8 mouse cellular contexts compared by ENCODE assay signal in the genomic region with DNA sequence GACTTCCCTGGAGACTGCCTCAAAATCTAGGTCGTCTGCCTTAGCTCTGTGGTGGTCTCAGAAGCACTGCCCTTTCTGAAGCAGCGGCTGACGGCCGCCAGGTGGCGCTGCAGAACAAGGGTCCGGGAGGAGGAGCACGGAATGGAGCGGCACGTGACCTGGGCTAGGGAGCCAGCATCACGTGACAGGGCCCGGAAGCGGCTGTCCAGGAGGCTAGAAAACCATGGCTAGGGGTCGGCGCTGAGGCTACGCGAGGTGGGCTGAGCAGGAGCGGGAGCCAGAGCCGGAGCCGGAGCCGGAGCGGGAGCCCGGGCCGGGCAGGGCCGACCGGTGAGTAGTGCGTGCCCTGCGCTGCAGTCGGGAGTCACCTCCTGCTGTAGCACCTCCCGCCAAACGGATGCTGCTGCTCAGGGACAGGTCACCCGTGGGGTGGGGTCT. TPM values are rescaled to one million over a fixed set of nuclear protein-coding genes. Genes with fewer than 3 reads are reported as not detected.
DNase-seq lines count a peak whose midpoint lies in the region; ATAC-seq lines count a peak whose summit lies in the region.

Slc36a1 (plus strand) TSS at position 192 of the 438 bp plus-strand sequence.

- ATAC-seq in common myeloid progenitor, adult 5-6 weeks (replicated peaks; ENCODE audit: low read depth, poor library complexity, severe bottlenecking), result peak; percentile 85
- peak; percentile 79 for ATAC-seq in megakaryocyte progenitor cell, adult 5-6 weeks (replicated peaks; ENCODE audit: poor library complexity)

- DNase-seq in ZHBTc4 (ENCODE audit: low read depth, low spot score), result peak; percentile 97
- DNase-seq in gastrocnemius, adult 8-10 months (ENCODE audit: low spot score in 2 of 2), result peak; percentile 86 to 91
- peak; percentile 97 for DNase-seq in induced T-regulatory cell, adult 2 months (ENCODE audit: low read depth)
- peak; percentile 79 to 96 for DNase-seq in left cerebral cortex, adult 9 months (ENCODE audit: low spot score in 2 of 2)
- DNase-seq in right cerebral cortex, postnatal 14 days, result peak; percentile 99
- DNase-seq in urinary bladder, postnatal 36 days (ENCODE audit: low spot score in 2 of 2), result peak; percentile 88 to 95

RNA-seq across cellular contexts. Expression of gene Slc36a1, which starts in this region (rescaled TPM):
- total RNA-seq in common myeloid progenitor, adult 5-6 weeks (2017), result 5.6 and 6.1 TPM in 2 replicates
- 1 to 10 TPM; 5.4 to 9.4 (median 5.9) TPM for total RNA-seq in gastrocnemius, adult 8-10 months (2022)
- total RNA-seq in megakaryocyte progenitor cell, adult 5-6 weeks (2015), result 24.6 and 25.4 TPM in 2 replicates
- 10.7 and 12.4 TPM in 2 replicates for total RNA-seq in megakaryocyte progenitor cell, adult 5-6 weeks (2017)

Comparison
In these comparisons a context has a peak if more than half of its experiments do, and no peak if none do; other contexts are left out.
1. Peak in every context shown above with its lines: DNase-seq and ATAC-seq.